Mouse (Mus musculus): ENCODE results near the gene Nle1. TPM values are rescaled to one million over a fixed set of nuclear protein-coding genes. Genes with fewer than 3 reads are reported as not detected.

The Nle1 gene
- polyA plus RNA-seq, 1 experiment from 2014 or later: 20.7 TPM

- Histone ChIP-seq H3K4me3 (replicated peaks; ENCODE audit: low read length) (no peak overlapping the region), H3K9me3 (ENCODE audit: control insufficient read depth, low read length) (no peaks in the 10 kb centered on the region), H3K4me2 (replicated peaks) (no peak overlapping the region), H3K9ac (no peak overlapping the region), H3K27me3 (ENCODE audit: control insufficient read depth, insufficient read depth, low read length) (peaks cover 12% of the 10 kb centered on the region; the same call in 1 of the 2 replicates), H3K27ac (no peak overlapping the region), H3K36me3 (replicated peaks; ENCODE audit: control insufficient read depth, insufficient read depth) (no peaks in the 10 kb centered on the region), H3K4me1 (replicated peaks; ENCODE audit: control insufficient read depth, insufficient read depth, low read length) (no peaks in the 10 kb centered on the region)
- WGBS: 72% methylated on average over 4 of the region's 4 CpGs
- ATAC-seq (ENCODE audit: low FRiP score) (no peak), DNase-seq (ENCODE audit: low spot score) (no peak)
These were observed 13.5 kb upstream of the Nle1 start for GRCm38 (mm10) chr11:82921691-82922090.

DNA sequence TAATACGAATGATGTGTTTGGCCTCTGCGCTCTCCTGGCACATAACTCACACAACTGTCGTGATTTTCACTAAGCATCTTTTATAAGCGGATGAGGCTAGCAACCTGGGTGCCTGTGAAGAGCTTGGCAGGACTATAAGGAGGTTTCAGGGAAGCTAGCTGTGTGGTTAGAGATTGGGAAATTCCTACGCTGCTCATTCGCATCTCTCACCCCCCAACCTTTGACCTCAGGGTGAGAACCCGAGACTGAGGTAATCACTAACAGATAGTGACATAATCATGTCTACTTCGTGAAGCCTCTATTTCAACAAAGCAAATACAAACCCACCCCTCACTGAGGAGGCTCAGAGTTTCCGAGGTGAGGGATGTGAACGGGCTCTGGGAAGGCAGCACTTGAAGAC lies 12.6 kb upstream of the Nle1 start:
- Histone ChIP-seq H3K9me3 (ENCODE audit: control insufficient read depth, low read length) (no peaks in the 10 kb centered on the region), H3K4me2 (replicated peaks) (no peak overlapping the region), H3K4me3 (replicated peaks; ENCODE audit: low read length) (no peak overlapping the region), H3K4me1 (replicated peaks; ENCODE audit: control insufficient read depth, insufficient read depth, low read length) (no peaks in the 10 kb centered on the region), H3K27me3 (ENCODE audit: control insufficient read depth, insufficient read depth, low read length) (peaks cover 9% of the 10 kb centered on the region; the same call in 1 of the 2 replicates), H3K27ac (no peak overlapping the region), H3K9ac (no peak overlapping the region), H3K36me3 (replicated peaks; ENCODE audit: control insufficient read depth, insufficient read depth) (no peaks in the 10 kb centered on the region)
- DNase-seq (ENCODE audit: low spot score) (no peak), ATAC-seq (ENCODE audit: low FRiP score) (no peak)
- WGBS: 68% methylated on average over 10 of the region's 10 CpGs

DNA sequence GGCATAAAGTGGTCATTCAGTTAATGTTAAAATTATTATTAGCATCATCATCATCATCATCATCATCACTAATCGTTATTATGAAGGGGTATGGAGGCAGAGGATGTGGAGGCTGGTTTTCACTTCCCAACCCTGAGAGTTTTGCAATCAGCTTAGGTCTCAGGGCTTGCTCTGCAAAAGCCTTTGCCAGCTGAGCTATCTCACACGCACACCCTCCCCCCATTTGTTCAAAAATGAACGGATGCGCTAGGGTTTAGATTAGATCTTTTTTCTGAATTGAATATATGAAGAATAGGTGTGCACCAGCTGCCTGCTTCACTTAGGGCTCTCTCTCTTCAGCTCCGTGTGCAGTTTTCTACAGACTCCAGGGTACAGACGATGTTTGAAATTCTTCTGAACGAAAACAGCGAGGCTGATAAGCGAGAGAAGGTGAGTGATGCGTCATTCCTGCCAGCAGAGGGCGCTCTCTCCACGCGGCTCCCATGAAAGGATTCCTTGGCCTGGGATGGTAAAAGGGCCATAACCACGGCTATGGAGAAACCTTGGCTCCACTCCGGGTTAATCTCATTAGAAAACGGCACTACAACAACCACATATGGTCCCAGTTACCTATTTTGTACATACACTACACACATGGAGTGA lies 6.6 kb upstream of the Nle1 start:
- peak overlapping the region; percentile 16; the same call in 1 of the 2 replicates for H3K9ac ChIP-seq

GRCm38 (mm10) chr11:82910679-82911389 lies 2.6 kb upstream of the Nle1 start:
- Histone ChIP-seq H3K4me1 (replicated peaks; ENCODE audit: control insufficient read depth, insufficient read depth, low read length) (peaks cover 7% of the 10 kb centered on the region), H3K36me3 (replicated peaks; ENCODE audit: control insufficient read depth, insufficient read depth) (peaks cover 4% of the 10 kb centered on the region; the same call in 1 of the 2 replicates), H3K9ac (no peak overlapping the region), H3K4me2 (replicated peaks) (no peak overlapping the region), H3K27me3 (ENCODE audit: control insufficient read depth, insufficient read depth, low read length) (no peaks in the 10 kb centered on the region), H3K9me3 (ENCODE audit: control insufficient read depth, low read length) (no peaks in the 10 kb centered on the region), H3K4me3 (replicated peaks; ENCODE audit: low read length) (no peak overlapping the region), H3K27ac (no peak overlapping the region)
- ATAC-seq (ENCODE audit: low FRiP score) (no peak), DNase-seq (ENCODE audit: low spot score) (no peak)
- 82% methylated on average over 11 of the region's 11 CpGs for WGBS

More for the DNA sequence above, 6.6 kb upstream of the Nle1 start:
- Histone ChIP-seq H3K4me2 (replicated peaks) (peak overlapping the region; percentile 38), H3K27me3 (ENCODE audit: control insufficient read depth, insufficient read depth, low read length) (peaks cover 6% of the 10 kb centered on the region; the same call in 1 of the 2 replicates), H3K27ac (no peak overlapping the region), H3K9me3 (ENCODE audit: control insufficient read depth, low read length) (no peaks in the 10 kb centered on the region), H3K4me3 (replicated peaks; ENCODE audit: low read length) (no peak overlapping the region), H3K4me1 (replicated peaks; ENCODE audit: control insufficient read depth, insufficient read depth, low read length) (no peaks in the 10 kb centered on the region), H3K36me3 (replicated peaks; ENCODE audit: control insufficient read depth, insufficient read depth) (no peaks in the 10 kb centered on the region)
- peak; percentile 93 for DNase-seq (ENCODE audit: low spot score)
- WGBS: 11% methylated on average over 16 of the region's 16 CpGs
- ATAC-seq (ENCODE audit: low FRiP score): peak; percentile 68; the same call in 1 of the 2 replicates

DNA sequence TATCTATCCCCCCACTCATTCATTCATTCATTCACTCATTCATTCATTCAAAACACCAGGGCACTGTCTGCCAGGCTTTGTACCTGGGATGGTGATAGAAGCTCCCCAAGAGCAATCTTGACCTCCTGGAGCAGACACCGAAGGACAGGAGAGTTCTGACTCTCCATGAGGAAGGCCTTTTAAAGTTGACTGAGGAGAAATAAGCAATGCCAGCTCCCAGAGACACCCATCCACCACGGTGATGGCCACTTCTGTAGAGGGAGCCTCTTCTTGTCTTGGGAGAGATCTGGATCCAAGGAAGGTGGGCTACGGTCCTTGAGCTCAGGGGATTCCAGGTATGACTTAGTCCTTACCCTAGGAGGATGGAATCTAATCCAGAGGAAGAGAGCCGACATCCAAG lies 2.0 kb upstream of the Nle1 start, which contains the start of gene Unc45b:
TSS of gene Unc45b (plus strand) at position 301 of the 400 bp plus-strand sequence.
- peaks cover 9% of the 10 kb centered on the region for H3K36me3 ChIP-seq (replicated peaks; ENCODE audit: control insufficient read depth, insufficient read depth)
- 87% methylated on average over 4 of the region's 4 CpGs for WGBS
- H3K27ac ChIP-seq: no peak within 1 kb of the TSS
- ATAC-seq (ENCODE audit: low FRiP score) (no peak), DNase-seq (ENCODE audit: low spot score) (no peak)
- H3K27me3 ChIP-seq (ENCODE audit: control insufficient read depth, insufficient read depth, low read length): no peaks in the 10 kb centered on the region
- peaks cover 7% of the 10 kb centered on the region for H3K4me1 ChIP-seq (replicated peaks; ENCODE audit: control insufficient read depth, insufficient read depth, low read length)
- H3K9me3 ChIP-seq (ENCODE audit: control insufficient read depth, low read length): no peaks in the 10 kb centered on the region
- H3K4me2 ChIP-seq (replicated peaks): no peak within 1 kb of the TSS
- H3K4me3 ChIP-seq (replicated peaks; ENCODE audit: low read length): no peak within 1 kb of the TSS
- no peak within 1 kb of the TSS for H3K9ac ChIP-seq

GRCm38 (mm10) chr11:82908608-82908989 lies 388 bp upstream of the Nle1 start:
- WGBS: 58% methylated on average over 10 of the region's 10 CpGs
- Histone ChIP-seq H3K36me3 (replicated peaks; ENCODE audit: control insufficient read depth, insufficient read depth) (peaks cover 26% of the 10 kb centered on the region), H3K27me3 (ENCODE audit: control insufficient read depth, insufficient read depth, low read length) (no peaks in the 10 kb centered on the region), H3K4me1 (replicated peaks; ENCODE audit: control insufficient read depth, insufficient read depth, low read length) (peaks cover 7% of the 10 kb centered on the region), H3K9me3 (ENCODE audit: control insufficient read depth, low read length) (no peaks in the 10 kb centered on the region), H3K9ac (peak overlapping the region; percentile 70), H3K4me2 (replicated peaks) (peak overlapping the region; percentile 85), H3K4me3 (replicated peaks; ENCODE audit: low read length) (no peak overlapping the region; the same call in 1 of the 2 replicates), H3K27ac (no peak overlapping the region)
- ATAC-seq (ENCODE audit: low FRiP score) (no peak), DNase-seq (ENCODE audit: low spot score) (no peak)

DNA sequence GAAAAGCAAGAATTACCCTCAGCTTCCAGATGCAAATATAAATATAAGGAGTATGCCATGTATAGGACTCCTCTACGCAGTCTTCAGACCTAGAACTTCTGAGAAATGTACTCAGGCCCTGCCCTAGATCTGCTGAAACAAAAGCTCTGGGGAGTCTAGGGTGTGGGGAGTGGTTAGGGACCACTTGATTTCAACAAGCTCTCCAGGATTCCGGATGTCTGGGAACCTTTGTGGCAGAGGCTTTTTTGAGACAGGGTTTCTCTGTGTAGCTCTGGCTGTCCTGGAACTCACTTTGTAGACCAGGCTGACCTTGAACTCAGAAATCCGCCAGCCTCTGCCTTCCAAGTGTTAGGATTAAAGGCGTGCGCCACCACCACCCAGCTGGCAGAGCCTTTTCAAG lies 2.4 kb downstream of the Nle1 start:
- H3K27me3 ChIP-seq (ENCODE audit: control insufficient read depth, insufficient read depth, low read length): no peaks in the 10 kb centered on the region
- H3K27ac ChIP-seq: no peak overlapping the region
- no peak overlapping the region for H3K9ac ChIP-seq
- ATAC-seq (ENCODE audit: low FRiP score) (no peak), DNase-seq (ENCODE audit: low spot score) (no peak)
- no peaks in the 10 kb centered on the region for H3K9me3 ChIP-seq (ENCODE audit: control insufficient read depth, low read length)
- peaks cover 54% of the 10 kb centered on the region for H3K36me3 ChIP-seq (replicated peaks; ENCODE audit: control insufficient read depth, insufficient read depth)
- WGBS: 97% methylated on average over 5 of the region's 5 CpGs
- no peak overlapping the region for H3K4me2 ChIP-seq (replicated peaks)
- peaks cover 7% of the 10 kb centered on the region for H3K4me1 ChIP-seq (replicated peaks; ENCODE audit: control insufficient read depth, insufficient read depth, low read length)
- no peak overlapping the region for H3K4me3 ChIP-seq (replicated peaks; ENCODE audit: low read length)

- Histone ChIP-seq H3K9ac (no peak overlapping the region), H3K36me3 (replicated peaks; ENCODE audit: control insufficient read depth, insufficient read depth) (peaks cover 62% of the 10 kb centered on the region), H3K27me3 (ENCODE audit: control insufficient read depth, insufficient read depth, low read length) (no peaks in the 10 kb centered on the region), H3K4me3 (replicated peaks; ENCODE audit: low read length) (no peak overlapping the region), H3K4me1 (replicated peaks; ENCODE audit: control insufficient read depth, insufficient read depth, low read length) (peaks cover 7% of the 10 kb centered on the region), H3K4me2 (replicated peaks) (no peak overlapping the region), H3K9me3 (ENCODE audit: control insufficient read depth, low read length) (no peaks in the 10 kb centered on the region), H3K27ac (no peak overlapping the region)
- DNase-seq (ENCODE audit: low spot score): no peak
- WGBS: 79% methylated on average over 7 of the region's 8 CpGs
- no peak for ATAC-seq (ENCODE audit: low FRiP score)
These were observed 3.3 kb downstream of the Nle1 start for GRCm38 (mm10) chr11:82904952-82905351.

DNA sequence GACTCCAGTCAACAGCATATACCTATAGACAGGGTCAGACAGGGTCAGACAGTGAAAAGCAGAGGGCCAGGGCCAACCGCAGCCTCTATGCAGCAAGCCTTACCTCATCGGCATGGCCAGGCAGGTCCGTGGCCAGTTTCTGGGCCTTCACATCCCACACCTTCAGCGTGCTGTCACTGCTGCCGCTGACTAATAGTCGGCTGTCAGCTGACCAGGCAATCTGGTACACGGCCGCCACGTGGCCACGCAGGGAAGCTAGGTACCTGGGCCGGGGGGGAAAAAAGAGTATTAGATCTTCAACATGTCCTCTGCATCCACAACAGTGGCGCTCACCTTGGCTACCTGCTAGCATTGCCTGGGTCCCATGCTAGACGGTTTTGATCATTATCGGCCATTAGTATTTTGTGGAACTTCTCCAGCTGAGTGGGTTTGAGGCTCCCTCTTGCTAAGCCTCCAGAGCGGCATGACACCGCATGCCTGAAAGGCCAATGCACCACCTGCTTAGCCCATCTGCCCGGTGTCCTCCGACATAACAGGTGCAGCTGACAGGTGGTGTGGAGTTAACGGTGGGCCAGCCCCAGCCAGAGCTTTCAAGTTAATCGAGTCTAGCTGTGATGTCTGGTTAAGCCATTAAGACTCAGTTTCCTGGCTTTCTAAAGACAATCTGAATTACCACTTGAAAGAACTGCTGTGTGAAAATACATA lies 6.5 kb downstream of the Nle1 start:
- no peak for ATAC-seq (ENCODE audit: low FRiP score)
- Histone ChIP-seq H3K36me3 (replicated peaks; ENCODE audit: control insufficient read depth, insufficient read depth) (peaks cover 89% of the 10 kb centered on the region), H3K9me3 (ENCODE audit: control insufficient read depth, low read length) (no peaks in the 10 kb centered on the region), H3K4me3 (replicated peaks; ENCODE audit: low read length) (no peak overlapping the region), H3K4me2 (replicated peaks) (no peak overlapping the region), H3K9ac (no peak overlapping the region), H3K4me1 (replicated peaks; ENCODE audit: control insufficient read depth, insufficient read depth, low read length) (no peaks in the 10 kb centered on the region), H3K27ac (no peak overlapping the region), H3K27me3 (ENCODE audit: control insufficient read depth, insufficient read depth, low read length) (no peaks in the 10 kb centered on the region)
- WGBS: 91% methylated on average over 20 of the region's 20 CpGs
- DNase-seq (ENCODE audit: low spot score): no peak

Data from hindbrain, embryonic 14.5 days (tissue).